Mouse (Mus musculus) spleen, adult 2 months (tissue): ENCODE results near the gene Tnfrsf19.

Experiments
- CTCF ChIP-seq: fragments of 200-500 bp; IDR thresholded peaks from 2 replicates; pipeline ENCODE4 v1.5.1; 2011; ENCODE audit warnings: mild to moderate bottlenecking, inconsistent platforms; ENCODE audit not compliant: insufficient read depth, insufficient read length, insufficient replicate concordance; ENCODE audit errors: extremely low read depth
- POLR2A ChIP-seq: fragments of 200-500 bp; IDR thresholded peaks from 2 replicates; pipeline ENCODE4 v1.6.1; 2011; ENCODE audit warnings: low read depth, low read length, inconsistent platforms

GRCm38 (mm10) chr14:61045446-61046090, 722 bp downstream of the Tnfrsf19 start:
- TF ChIP-seq CTCF (no peak), POLR2A (no peak)
